Mouse (Mus musculus): Measurements from ENCODE around the gene Rps12.

GRCm38 (mm10) chr10:23812852-23813766 is 26.0 kb upstream of the Rps12 start:
- TF ChIP-seq POLR2A (IDR thresholded peaks at IDR 0.05; ENCODE audit: low read depth, low read length) (no peak), CTCF (IDR thresholded peaks at IDR 0.05; ENCODE audit: extremely low read depth, insufficient read length, insufficient replicate concordance, low read depth, low read length) (no peak)

All from small intestine, adult 2 months (tissue).